Mouse (Mus musculus) cerebellum, postnatal 25 days (tissue): ENCODE results near the gene Gm4181.
"Not testable (repeated sequence)": the region's sequence is repeated elsewhere in the genome, so short reads cannot be mapped to it uniquely, and the experiment has no call there.

Source experiments
- DNase-seq, 2 experiments: peaks; one replicate each; pipeline ENCODE4 v3.0.0; 2021; ENCODE audit warnings: mixed read lengths in 2 of 2

Gm4181 gene

DNA sequence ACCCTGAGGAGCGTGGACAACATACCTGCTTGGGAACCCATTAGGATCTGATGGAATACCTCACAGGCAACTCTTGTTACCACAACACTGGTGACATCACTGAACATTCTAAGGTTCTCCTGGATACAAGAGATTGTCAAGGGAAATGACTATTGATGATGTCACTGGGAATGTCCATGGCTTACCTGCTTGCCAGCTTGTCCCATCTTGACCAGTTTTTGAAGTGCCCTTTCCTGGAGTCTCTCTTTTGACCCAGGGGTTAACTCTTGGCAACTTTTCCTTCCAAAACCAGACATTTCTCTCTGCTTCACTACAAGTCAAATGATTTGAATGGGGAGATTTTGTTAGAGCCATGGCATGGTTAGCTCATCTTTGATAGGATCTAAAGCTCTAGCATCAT, at the start of gene Gm4181:
Gm4181 (minus strand) TSS at position 101 of the 400 bp plus-strand sequence.
- not testable (repeated sequence) for DNase-seq

DNA sequence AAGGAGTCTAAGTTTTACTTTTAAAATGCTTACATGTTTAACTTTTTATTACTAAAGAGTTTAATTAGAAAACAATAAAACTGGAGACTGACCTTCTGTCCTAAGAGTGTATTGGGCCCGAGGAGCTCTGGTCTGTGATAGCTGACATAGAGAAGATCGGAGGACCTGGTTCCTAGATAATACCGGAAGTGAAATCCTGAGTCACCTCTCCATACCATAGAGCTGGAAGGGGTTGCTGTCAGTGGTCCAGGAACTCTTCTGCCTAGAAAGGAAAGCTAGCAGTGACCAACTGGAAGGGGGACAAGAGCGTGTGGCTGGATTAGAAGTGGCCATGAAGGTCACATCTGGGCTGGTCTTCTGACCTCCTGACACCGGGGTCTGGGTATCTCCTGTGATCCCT, 41.8 kb upstream of the Gm4181 start:
- DNase-seq, result no peak

DNA sequence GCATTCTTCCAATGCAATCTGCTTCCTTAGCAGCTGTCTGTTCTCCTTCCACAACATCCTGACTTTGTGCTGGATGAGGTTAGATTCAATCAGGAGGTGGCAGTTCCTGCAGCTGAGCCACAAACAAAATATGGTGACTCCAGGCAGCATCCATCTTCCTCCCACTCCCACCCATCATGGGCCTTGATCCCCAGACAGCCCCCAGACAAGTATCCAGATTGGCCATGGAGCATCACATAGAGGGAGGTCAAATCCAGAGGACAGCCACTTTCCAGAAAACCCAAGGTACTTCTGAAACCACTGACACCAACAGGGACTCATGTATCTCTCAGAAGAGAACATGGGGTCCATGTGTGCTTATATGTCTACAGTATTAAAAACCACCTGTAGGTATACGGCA, 3.0 kb downstream of the Gm4181 start:
- peak in 1 of 2 experiments; percentile 6 for DNase-seq

DNA sequence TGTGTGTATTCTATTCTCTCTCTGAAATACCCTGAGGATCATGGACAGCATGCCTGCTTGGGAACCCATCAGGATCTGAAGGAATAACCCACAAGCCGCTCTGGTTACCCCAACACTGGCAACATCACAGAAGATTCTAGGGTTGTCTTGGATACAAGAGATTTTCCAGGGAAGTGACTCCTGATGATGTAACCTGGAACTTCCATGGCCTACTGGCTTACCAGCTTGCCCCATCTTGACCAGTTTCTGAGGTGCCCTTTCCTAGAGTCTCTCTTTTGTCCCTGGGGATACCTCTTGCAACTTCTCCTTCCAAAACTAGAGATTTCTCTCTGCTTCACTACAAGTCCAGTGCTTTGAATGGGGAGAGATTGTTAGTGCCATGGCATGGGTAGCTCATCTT, 24.3 kb downstream of the Gm4181 start, which contains the start of gene Gm17078:
Gm17078 (minus strand) TSS at position 101 of the 400 bp plus-strand sequence.
- DNase-seq, result no peak

DNA sequence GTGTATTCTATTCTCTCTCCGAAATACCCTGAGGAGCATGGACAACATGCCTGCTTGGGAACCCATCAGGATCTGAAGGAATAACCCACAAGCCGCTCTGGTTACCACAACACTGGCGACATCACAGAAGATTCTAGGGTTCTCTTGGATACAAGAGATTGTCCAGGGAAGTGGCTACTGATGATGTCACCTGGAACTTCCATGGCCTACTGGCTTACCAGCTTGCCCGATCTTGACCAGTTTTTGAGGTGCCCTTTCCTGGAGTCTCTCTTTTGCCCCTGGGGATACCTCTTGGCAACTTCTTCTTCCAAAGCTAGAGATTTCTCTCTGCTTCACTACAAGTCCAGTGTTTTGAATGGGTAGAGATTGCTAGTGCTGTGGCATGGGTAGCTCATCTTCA, 43.4 kb downstream of the Gm4181 start, which contains the start of gene Gm17174:
Gm17174 (minus strand) TSS at position 101 of the 400 bp plus-strand sequence.
- DNase-seq, result not testable (repeated sequence)
